Mouse (Mus musculus) hindbrain, embryonic 15.5 days (tissue): ENCODE results near the gene Ppif. TPM values are rescaled to one million over a fixed set of nuclear protein-coding genes. Genes with fewer than 3 reads are reported as not detected.

Source experiments
- ATAC-seq: fragments of 200-750 bp; cut with Nextera tagmentation; 2 replicates; pipeline ENCODE4 v1.8.0; 2017; ENCODE audit warnings: low read depth, moderate number of reproducible peaks, moderate TSS enrichment; ENCODE audit not compliant: low FRiP score
- H3K27ac ChIP-seq: fragments of 300-500 bp; sonication (generic); replicated peaks from 2 replicates; pipeline ENCODE4 v1.5.1; 2015; ENCODE audit warnings: mild to moderate bottlenecking, inconsistent platforms
- H3K27me3 ChIP-seq: fragments of 300-500 bp; sonication (generic); 2 replicates; pipeline ENCODE4 v1.6.1; 2015; ENCODE audit warnings: control low read depth, inconsistent platforms
- H3K36me3 ChIP-seq: fragments of 300-500 bp; sonication (generic); 2 replicates; pipeline ENCODE4 v1.6.1; 2015; ENCODE audit warnings: control low read depth, inconsistent platforms
- H3K4me1 ChIP-seq: fragments of 300-500 bp; sonication (generic); replicated peaks from 2 replicates; pipeline ENCODE4 v1.6.1; 2015; ENCODE audit warnings: control low read depth, inconsistent platforms
- H3K4me2 ChIP-seq: fragments of 300-500 bp; sonication (generic); 2 replicates; pipeline ENCODE4 v1.6.1; 2015; ENCODE audit warnings: moderate library complexity, mild to moderate bottlenecking, inconsistent platforms
- H3K4me3 ChIP-seq: fragments of 300-500 bp; sonication (generic); 2 replicates; pipeline ENCODE4 v1.5.1; 2015; ENCODE audit warnings: mild to moderate bottlenecking, inconsistent platforms
- H3K9ac ChIP-seq: fragments of 300-500 bp; sonication (generic); 2 replicates; pipeline ENCODE4 v1.6.1; 2015; ENCODE audit warnings: inconsistent platforms
- H3K9me3 ChIP-seq: fragments of 300-500 bp; sonication (generic); 2 replicates; pipeline ENCODE4 v1.6.1; 2016; ENCODE audit warnings: control low read depth, inconsistent platforms
- WGBS: fragments of 180-500 bp; shearing (Covaris S2); methylation state at CpG from one replicate; pipeline ENCODE4 v1.1.7; 2015; 5-methylcytosine and 5-hydroxymethylcytosine counted together
- polyA plus RNA-seq: library from polyadenylated mRNA; unstranded; fragments of >200 nt; fragmentation: Nextera tagmentation; extraction: Ambion mirVana; gene quantifications from 2 replicates; pipeline ENCODE4 v1.2.1, GENCODE M21; 2015

Gene Ppif
- polyA plus RNA-seq, 1 experiment from 2014 or later: 40.7 TPM

DNA sequence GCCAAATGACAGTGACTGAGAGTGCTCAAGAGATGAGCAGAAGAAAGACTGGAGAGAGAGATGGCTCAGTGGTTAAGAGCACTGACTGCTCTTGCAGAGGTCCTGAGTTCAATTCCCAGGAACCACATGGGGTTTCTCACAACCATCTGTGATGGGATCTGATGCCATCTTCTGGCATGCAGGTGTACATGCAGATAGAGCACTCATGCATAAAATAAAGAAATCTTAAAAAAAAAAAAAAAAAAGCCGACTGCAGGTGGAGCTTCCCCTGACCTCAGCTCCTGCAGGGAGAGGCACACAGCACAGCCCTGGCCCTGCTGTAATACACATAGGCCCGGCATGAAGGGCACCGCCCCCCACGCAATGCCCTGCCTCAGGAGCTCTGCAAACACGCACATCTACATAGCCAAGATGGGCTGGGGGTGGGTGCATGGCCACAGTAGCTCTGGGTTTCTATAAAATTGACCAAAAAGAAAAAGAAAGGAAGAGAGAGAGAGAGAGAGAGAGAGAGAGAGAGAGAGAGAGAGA is 48.0 kb downstream of the Ppif start:
- Histone ChIP-seq H3K4me3 (no peak overlapping the region), H3K27me3 (no peaks in the 10 kb centered on the region), H3K27ac (no peak overlapping the region), H3K4me2 (no peak overlapping the region), H3K9ac (no peak overlapping the region), H3K4me1 (peaks cover 19% of the 10 kb centered on the region), H3K9me3 (no peaks in the 10 kb centered on the region), H3K36me3 (no peaks in the 10 kb centered on the region)
- WGBS: 67% methylated on average over 5 of the region's 5 CpGs
- no peak for ATAC-seq

DNA sequence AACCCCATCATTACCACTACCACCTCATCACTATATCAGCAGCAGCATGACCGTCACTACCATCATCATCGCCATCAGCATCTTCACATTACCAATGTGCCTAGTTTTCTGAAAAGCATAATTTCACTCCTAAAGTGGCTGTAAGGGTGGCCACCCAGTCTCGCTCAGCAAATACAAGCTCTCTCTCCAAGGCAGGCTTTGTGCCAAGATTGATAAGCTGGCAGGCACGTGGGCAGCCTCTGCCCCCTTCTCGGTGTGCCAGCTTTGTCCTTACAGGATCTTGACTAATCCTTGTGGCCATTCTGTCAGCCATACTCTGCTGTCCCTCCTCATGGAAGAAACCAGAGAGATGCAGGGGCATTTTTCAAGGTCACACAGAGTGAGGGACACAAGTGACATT is 49.0 kb downstream of the Ppif start:
- ATAC-seq: no peak
- H3K27me3 ChIP-seq: no peaks in the 10 kb centered on the region
- H3K9ac ChIP-seq: no peak overlapping the region
- H3K4me1 ChIP-seq: peaks cover 13% of the 10 kb centered on the region
- no peak overlapping the region for H3K27ac ChIP-seq
- H3K4me3 ChIP-seq: no peak overlapping the region
- no peaks in the 10 kb centered on the region for H3K36me3 ChIP-seq
- WGBS: 81% methylated on average over 5 of the region's 5 CpGs
- H3K9me3 ChIP-seq: no peaks in the 10 kb centered on the region
- no peak overlapping the region for H3K4me2 ChIP-seq

DNA sequence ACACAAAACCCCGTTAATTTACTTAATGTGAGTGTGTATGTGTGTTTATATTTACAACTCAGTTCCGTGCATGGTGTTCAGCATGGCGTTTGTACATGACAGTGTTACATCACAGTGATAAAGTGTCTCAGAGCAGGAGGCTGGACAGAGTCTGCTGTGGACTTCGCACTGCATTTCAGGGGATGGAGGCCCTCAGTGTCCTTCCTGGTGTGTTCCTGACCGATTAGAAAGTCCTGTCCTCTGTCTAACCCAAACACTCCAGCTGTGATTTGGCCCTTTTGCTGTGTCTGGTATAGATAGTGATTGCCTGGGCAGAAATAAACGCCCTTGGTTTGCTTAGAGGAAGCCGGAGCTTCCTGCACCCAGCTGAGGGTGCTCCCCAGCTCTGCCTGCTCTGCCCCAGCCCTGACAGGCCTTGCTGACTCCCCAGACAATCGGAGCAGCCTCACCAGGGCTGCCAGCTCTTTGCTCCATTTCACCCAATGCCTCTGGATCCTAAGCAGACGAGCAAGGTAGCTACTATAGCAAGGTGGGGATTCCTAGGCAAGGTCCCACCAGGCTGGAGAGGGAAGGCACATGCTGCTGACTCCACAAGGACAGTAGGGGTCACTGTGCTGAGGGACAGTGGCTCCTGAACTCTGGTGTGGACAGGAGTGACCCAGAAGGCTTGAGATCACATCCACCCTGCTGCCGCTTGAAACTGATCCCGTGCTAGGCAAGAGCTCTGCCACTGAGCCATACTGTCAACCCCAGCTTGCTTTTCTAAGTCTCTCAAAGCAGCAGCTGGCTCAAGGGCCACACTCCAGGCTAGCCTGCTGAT is 51.6 kb downstream of the Ppif start:
- Histone ChIP-seq H3K27me3 (no peaks in the 10 kb centered on the region), H3K4me1 (no peaks in the 10 kb centered on the region), H3K4me2 (no peak overlapping the region), H3K27ac (no peak overlapping the region), H3K36me3 (no peaks in the 10 kb centered on the region), H3K9me3 (no peaks in the 10 kb centered on the region), H3K4me3 (no peak overlapping the region), H3K9ac (no peak overlapping the region)
- ATAC-seq: no peak
- WGBS: 70% methylated on average over 11 of the region's 11 CpGs

DNA sequence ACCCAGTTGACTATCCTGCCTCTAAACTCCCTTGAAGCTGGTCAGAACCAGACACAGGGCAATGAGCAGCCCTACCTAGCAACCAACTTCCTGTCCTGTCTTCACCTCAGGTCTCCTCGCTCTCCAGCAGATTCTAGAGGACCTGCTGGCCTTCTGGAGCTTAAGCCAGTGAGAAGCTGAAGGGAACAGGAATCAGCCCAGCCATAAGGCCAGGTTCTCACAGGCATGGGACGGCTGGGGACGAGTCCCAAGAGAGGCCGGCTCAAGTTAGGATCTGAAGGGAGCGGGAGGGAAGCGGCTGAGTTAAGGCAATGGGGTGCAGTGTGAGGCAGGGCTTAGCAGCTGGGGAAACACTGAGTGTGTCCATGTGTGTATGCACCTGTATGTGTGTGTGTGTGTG is 52.4 kb downstream of the Ppif start:
- no peaks in the 10 kb centered on the region for H3K9me3 ChIP-seq
- no peaks in the 10 kb centered on the region for H3K36me3 ChIP-seq
- no peaks in the 10 kb centered on the region for H3K4me1 ChIP-seq
- H3K27ac ChIP-seq: no peak overlapping the region
- no peak overlapping the region for H3K4me2 ChIP-seq
- H3K27me3 ChIP-seq: no peaks in the 10 kb centered on the region
- H3K9ac ChIP-seq: no peak overlapping the region
- no peak overlapping the region for H3K4me3 ChIP-seq
- no peak for ATAC-seq
- 87% methylated on average over 6 of the region's 6 CpGs for WGBS

DNA sequence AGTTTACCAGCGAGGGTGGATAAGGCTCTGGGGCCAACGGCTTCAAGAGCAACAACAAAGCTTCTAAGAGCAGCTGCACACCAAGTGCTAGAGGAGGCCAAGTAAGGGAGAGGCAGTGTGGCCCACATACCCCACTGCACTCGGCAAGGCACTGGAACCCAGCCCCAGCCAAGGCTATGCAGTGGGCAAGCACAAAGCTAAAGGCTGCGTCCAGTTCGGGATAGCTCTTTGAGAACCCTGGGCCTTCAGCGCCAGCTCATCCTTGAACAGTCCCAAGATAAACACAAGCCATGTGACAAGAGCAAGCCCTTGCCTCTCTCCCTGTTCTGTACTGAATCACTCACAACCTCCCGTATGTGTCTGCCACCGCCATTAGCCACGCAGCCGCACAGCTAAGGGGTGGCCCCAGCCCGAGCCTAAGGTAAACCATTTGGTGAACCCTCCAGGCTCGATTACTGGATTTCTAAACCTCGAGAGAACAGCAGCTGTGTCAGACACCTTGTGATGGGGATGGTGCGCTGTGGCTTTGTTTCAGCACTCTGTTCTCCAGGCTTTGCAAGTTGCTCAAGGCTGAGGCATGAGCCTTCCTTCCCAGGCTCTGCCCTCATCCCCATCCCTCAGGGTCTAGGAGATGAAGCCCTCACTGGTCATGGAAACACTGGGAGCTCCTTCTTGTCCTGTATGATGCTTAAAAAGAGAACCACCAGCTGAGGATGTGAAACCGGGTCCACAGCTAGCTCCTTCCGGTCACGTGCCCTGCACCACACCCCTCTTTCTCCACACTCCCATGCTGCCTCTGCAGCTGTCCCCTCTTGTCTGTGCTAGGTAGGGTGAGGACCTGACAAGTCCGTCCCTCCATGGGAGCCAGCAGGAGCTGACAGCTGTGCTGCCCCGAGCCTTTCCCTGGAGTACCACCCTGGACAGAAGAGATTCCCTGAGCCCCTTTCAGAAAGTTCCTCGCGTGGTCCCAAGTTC is 53.3 kb downstream of the Ppif start:
- Histone ChIP-seq H3K4me1 (no peaks in the 10 kb centered on the region), H3K4me3 (no peak overlapping the region), H3K27me3 (no peaks in the 10 kb centered on the region), H3K4me2 (no peak overlapping the region), H3K9ac (no peak overlapping the region), H3K9me3 (no peaks in the 10 kb centered on the region), H3K36me3 (no peaks in the 10 kb centered on the region), H3K27ac (no peak overlapping the region)
- 81% methylated on average over 21 of the region's 21 CpGs for WGBS
- no peak for ATAC-seq

DNA sequence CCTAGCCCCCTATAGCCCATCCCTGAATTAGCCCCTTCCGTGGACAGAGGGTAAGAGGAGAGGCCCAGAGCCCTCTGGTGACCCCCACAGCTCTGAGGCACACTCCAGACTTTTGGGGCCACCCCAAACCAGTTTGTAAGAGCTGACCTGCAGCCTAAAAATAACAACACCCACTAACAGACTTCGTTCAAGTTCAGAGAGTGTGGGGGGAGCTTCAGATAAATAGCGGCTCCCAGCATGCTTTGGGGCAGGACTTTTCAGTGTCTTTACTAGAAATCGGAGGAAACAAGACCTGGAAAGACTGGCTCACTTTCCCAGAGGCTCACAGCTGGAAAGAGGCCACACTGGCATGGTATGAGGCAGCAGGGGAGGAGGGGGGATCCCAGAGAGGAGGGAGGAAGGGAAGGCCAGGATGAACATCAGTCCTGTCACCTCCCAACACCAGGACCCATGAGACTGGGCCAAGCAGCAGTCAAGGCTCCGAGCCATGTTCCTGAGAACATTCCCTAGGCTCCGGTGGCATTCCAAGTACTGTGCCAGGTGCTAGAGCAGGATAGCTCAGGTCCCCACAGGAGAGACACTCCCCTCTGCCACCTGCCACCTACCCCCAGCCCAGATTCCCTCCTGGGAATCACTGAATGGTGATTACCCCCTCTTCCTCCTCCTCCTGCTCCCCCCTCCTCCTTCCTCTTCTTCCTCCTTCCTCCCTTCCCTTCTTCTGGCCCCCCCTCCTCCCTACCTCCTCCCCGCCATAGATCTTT is 54.2 kb downstream of the Ppif start:
- ATAC-seq: no peak
- WGBS: 76% methylated on average over 7 of the region's 7 CpGs

DNA sequence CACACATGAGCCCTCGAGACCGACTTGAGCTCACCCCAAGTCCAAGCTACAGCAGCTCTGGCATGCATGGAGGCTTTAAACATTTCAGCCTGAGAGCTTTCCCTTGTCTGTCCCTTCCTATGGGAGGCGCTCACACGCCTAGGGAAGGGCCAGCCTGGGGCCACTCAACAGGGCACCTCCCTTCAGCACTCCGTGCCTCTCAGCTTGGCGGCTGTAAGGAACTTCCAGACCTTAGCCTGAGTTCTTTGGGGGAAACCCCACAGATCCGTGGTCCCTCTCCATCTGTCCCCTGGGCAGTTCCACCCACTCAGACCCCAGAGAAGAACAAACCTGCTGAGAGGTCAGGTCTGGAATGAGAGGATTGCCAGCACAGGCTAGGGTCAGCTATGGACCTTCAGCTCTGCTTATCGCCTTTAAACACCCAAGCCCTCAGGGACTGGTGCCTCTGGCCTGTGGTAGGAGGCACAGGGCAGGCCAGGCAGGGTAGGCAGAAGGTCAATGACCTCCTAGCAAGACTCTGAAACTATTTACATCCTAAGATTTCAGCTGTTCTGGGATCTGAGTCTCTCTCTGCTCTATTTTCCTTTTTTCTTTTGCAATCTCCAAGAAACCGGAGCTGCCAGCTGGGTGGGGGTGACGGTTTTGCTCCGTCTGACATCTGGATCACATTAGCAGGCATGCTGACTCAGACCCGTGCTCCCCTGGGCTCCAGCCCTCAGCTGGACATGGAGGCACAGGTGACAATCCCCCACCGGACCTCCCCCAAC is 55.4 kb downstream of the Ppif start:
- H3K27me3 ChIP-seq: no peaks in the 10 kb centered on the region
- ATAC-seq: no peak
- no peaks in the 10 kb centered on the region for H3K36me3 ChIP-seq
- 0 out of 2 replicates have a peak, but pooled peaks cover 4% of the 10 kb centered on the region for H3K4me1 ChIP-seq
- H3K9ac ChIP-seq: no peak overlapping the region
- WGBS: 53% methylated on average over 13 of the region's 13 CpGs
- H3K4me2 ChIP-seq: no peak overlapping the region
- no peak overlapping the region for H3K27ac ChIP-seq
- H3K4me3 ChIP-seq: no peak overlapping the region
- no peaks in the 10 kb centered on the region for H3K9me3 ChIP-seq

More for the DNA sequence above, 54.2 kb downstream of the Ppif start:
- Histone ChIP-seq H3K9me3 (no peaks in the 10 kb centered on the region), H3K4me1 (0 out of 2 replicates have a peak, but pooled peaks cover under 1% of the 10 kb centered on the region), H3K27me3 (no peaks in the 10 kb centered on the region), H3K27ac (no peak overlapping the region), H3K9ac (no peak overlapping the region), H3K4me3 (no peak overlapping the region), H3K4me2 (no peak overlapping the region), H3K36me3 (no peaks in the 10 kb centered on the region)

Other genes with a start within 250 kb of the Ppif start
- gene Zmiz1, start 235.0 kb upstream of the Ppif start, polyA plus RNA-seq: 70.9 and 72.6 TPM in 2 replicates
- gene Zcchc24, start 74.9 kb downstream of the Ppif start, polyA plus RNA-seq: 15.7 and 16.1 TPM in 2 replicates
- 3.1 and 3.6 TPM in 2 replicates for gene Anxa11, start 148.0 kb downstream of the Ppif start, polyA plus RNA-seq
- gene Plac9a, start 208.9 kb downstream of the Ppif start, polyA plus RNA-seq: not detected in 2 replicates
- 4.1 and 8.0 TPM in 2 replicates for gene Tmem254a, start 233.5 kb downstream of the Ppif start, polyA plus RNA-seq
- gene Cphx1, start 244.2 kb downstream of the Ppif start, polyA plus RNA-seq: not detected in 2 replicates